Mouse (Mus musculus): ENCODE measurements at regions not wholly inside any gene's neighbourhood (a gene's known extent, or its start where the extent isn't known, plus 50 kb on each side); places are given as distances from the start of the nearest gene placed in this dataset.
A peak's percentile ranks its signal among the peaks of the same experiment; 100 is the strongest.

DNA sequence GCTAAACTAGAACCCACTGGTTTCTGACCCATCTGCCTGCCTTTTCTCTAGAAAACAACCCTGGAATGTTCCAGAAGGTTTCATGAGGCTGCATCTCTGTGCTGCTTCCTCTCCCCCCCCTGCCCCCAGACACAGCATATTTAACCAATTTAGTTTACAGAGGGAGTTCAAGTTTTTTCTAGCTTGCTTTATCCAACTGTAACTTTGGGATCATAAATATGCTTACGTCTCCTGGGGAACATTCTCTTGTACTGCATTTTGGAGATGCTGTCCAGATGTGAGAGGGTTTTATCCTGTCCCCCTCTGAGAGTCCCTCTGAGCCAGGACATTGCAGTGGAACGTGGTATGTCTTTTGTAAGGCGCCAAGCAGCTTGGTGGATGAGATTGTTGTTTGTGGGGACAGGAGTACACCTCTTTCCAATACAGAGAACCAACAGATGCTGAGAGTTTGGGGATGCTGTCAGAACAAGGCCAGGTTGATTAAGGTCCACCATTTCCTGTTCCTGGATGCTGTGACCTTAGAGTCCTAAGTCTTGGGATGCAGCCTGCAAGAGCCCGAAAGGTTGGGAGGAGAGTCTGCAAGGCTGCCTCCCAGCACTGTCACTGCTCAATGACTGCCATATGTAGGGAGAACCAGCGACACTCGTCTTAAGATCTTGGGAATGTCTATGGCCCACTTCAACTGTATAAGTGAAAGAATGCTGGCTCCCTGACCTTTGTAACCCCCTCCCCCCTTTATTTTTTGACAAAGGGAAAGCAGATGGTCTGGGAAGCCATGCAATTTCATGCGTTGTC is 51.4 kb upstream of the Tut7 start:
- peak; percentile 51 for DNase-seq (ENCODE audit: low read depth)
